Mouse (Mus musculus) right cerebral cortex, postnatal 4 days (tissue): Measurements from ENCODE around the gene Tamm41.

Experiments
- DNase-seq: peaks from one replicate; pipeline ENCODE4 v3.0.0-alpha.2; 2022

Gene Tamm41

GRCm38 (mm10) chr6:114970895-114971294, 66.8 kb downstream of the Tamm41 start:
- DNase-seq: no peak

- no peak for DNase-seq
Observed at GRCm38 (mm10) chr6:114970386-114970785, 67.3 kb downstream of the Tamm41 start.

GRCm38 (mm10) chr6:114969213-114970120, 68.2 kb downstream of the Tamm41 start, which contains the start of gene Vgll4:
Gene Vgll4, minus strand, starts transcription at chr6:114969994.
- DNase-seq: peak; percentile 81

GRCm38 (mm10) chr6:114968361-114969212, 69.1 kb downstream of the Tamm41 start:
- DNase-seq: peak; percentile 75

- no peak for DNase-seq
Observed at GRCm38 (mm10) chr6:114967623-114968022, 70.1 kb downstream of the Tamm41 start.

- no peak for DNase-seq
Observed at GRCm38 (mm10) chr6:114966396-114967154, 71.1 kb downstream of the Tamm41 start.

- no peak for DNase-seq
Observed at GRCm38 (mm10) chr6:114965802-114966201, 71.9 kb downstream of the Tamm41 start.

- DNase-seq: no peak
Observed at GRCm38 (mm10) chr6:114965396-114965795, 72.3 kb downstream of the Tamm41 start.

GRCm38 (mm10) chr6:114964235-114964634, 73.4 kb downstream of the Tamm41 start:
- DNase-seq: no peak

GRCm38 (mm10) chr6:114963636-114964035, 74.0 kb downstream of the Tamm41 start:
- DNase-seq: no peak

GRCm38 (mm10) chr6:114961276-114962068, 76.2 kb downstream of the Tamm41 start:
- DNase-seq: no peak

GRCm38 (mm10) chr6:114959012-114959398, 78.7 kb downstream of the Tamm41 start:
- DNase-seq: no peak

- no peak for DNase-seq
Observed at GRCm38 (mm10) chr6:114958249-114959011, 79.2 kb downstream of the Tamm41 start.

- DNase-seq: no peak
Observed at GRCm38 (mm10) chr6:114957756-114958155, 79.9 kb downstream of the Tamm41 start.

- no peak for DNase-seq
Observed at GRCm38 (mm10) chr6:114954496-114954895, 83.2 kb downstream of the Tamm41 start.
